Mouse (Mus musculus) spleen, adult 2 months (tissue): ENCODE data around the gene Mrpl33.

Experiments used
- CTCF ChIP-seq: fragments of 200-500 bp; IDR thresholded peaks from 2 replicates; pipeline ENCODE4 v1.5.1; 2011; ENCODE audit warnings: mild to moderate bottlenecking, inconsistent platforms; ENCODE audit not compliant: insufficient read depth, insufficient read length, insufficient replicate concordance; ENCODE audit errors: extremely low read depth
- POLR2A ChIP-seq: fragments of 200-500 bp; IDR thresholded peaks from 2 replicates; pipeline ENCODE4 v1.6.1; 2011; ENCODE audit warnings: low read depth, low read length, inconsistent platforms

- no peak for TF ChIP-seq CTCF
- TF ChIP-seq POLR2A = no peak
These were observed 102.2 kb downstream of the Mrpl33 start for GRCm38 (mm10) chr5:31698931-31699330.
